Mouse (Mus musculus): ENCODE results near the gene Zfand3. TPM values are rescaled to one million over a fixed set of nuclear protein-coding genes. Genes with fewer than 3 reads are reported as not detected.

The Zfand3 gene
- polyA plus RNA-seq, 1 experiment: 111 TPM

GRCm38 (mm10) chr17:30072613-30073012 is 68.1 kb downstream of the Zfand3 start:
- no peaks in the 10 kb centered on the region for H3K36me3 ChIP-seq (ENCODE audit: control insufficient read depth, insufficient read depth, low read length)
- no peaks in the 10 kb centered on the region for H3K27me3 ChIP-seq (replicated peaks; ENCODE audit: control insufficient read depth, insufficient read depth, low read length)
- no peak overlapping the region for H3K4me3 ChIP-seq (ENCODE audit: insufficient read depth, low read depth, low read length)
- DNase-seq: no peak
- no peak overlapping the region for H3K27ac ChIP-seq (ENCODE audit: insufficient read depth, low read depth, low read length)
- 84% methylated on average over 3 of the region's 3 CpGs for WGBS
- TF ChIP-seq CTCF (conservative IDR thresholded peaks at IDR 0.05; ENCODE audit: insufficient read depth, insufficient read length, low read depth, low read length) (no peak), POLR2A (IDR thresholded peaks at IDR 0.05; ENCODE audit: low read depth, low read length) (no peak)
- peaks cover 4% of the 10 kb centered on the region; the same call in 1 of the 2 replicates for H3K4me1 ChIP-seq (ENCODE audit: control insufficient read depth, insufficient read depth, low read length)

GRCm38 (mm10) chr17:30075896-30076295 is 71.4 kb downstream of the Zfand3 start:
- no peak for DNase-seq
- WGBS: 32% methylated on average over 5 of the region's 5 CpGs
- Histone ChIP-seq H3K36me3 (ENCODE audit: control insufficient read depth, insufficient read depth, low read length) (no peaks in the 10 kb centered on the region), H3K4me1 (ENCODE audit: control insufficient read depth, insufficient read depth, low read length) (peaks cover 6% of the 10 kb centered on the region; the same call in 1 of the 2 replicates), H3K27me3 (replicated peaks; ENCODE audit: control insufficient read depth, insufficient read depth, low read length) (no peaks in the 10 kb centered on the region), H3K4me3 (ENCODE audit: insufficient read depth, low read depth, low read length) (no peak overlapping the region), H3K27ac (ENCODE audit: insufficient read depth, low read depth, low read length) (no peak overlapping the region)
- TF ChIP-seq POLR2A (IDR thresholded peaks at IDR 0.05; ENCODE audit: low read depth, low read length) (no peak), CTCF (conservative IDR thresholded peaks at IDR 0.05; ENCODE audit: insufficient read depth, insufficient read length, low read depth, low read length) (no peak)

GRCm38 (mm10) chr17:30084007-30084406 is 79.5 kb downstream of the Zfand3 start:
- H3K27ac ChIP-seq (ENCODE audit: insufficient read depth, low read depth, low read length): no peak overlapping the region
- WGBS: 40% methylated on average over 4 of the region's 4 CpGs
- no peaks in the 10 kb centered on the region for H3K27me3 ChIP-seq (replicated peaks; ENCODE audit: control insufficient read depth, insufficient read depth, low read length)
- TF ChIP-seq CTCF (conservative IDR thresholded peaks at IDR 0.05; ENCODE audit: insufficient read depth, insufficient read length, low read depth, low read length): no peak
- no peak for TF ChIP-seq POLR2A (IDR thresholded peaks at IDR 0.05; ENCODE audit: low read depth, low read length)
- H3K36me3 ChIP-seq (ENCODE audit: control insufficient read depth, insufficient read depth, low read length): no peaks in the 10 kb centered on the region
- DNase-seq: peak; percentile 19
- peaks cover 8% of the 10 kb centered on the region; the same call in 1 of the 2 replicates for H3K4me1 ChIP-seq (ENCODE audit: control insufficient read depth, insufficient read depth, low read length)
- no peak overlapping the region for H3K4me3 ChIP-seq (ENCODE audit: insufficient read depth, low read depth, low read length)

- 94% methylated on average over 7 of the region's 7 CpGs for WGBS
- Histone ChIP-seq H3K4me1 (ENCODE audit: control insufficient read depth, insufficient read depth, low read length) (peaks cover 8% of the 10 kb centered on the region; the same call in 1 of the 2 replicates), H3K27me3 (replicated peaks; ENCODE audit: control insufficient read depth, insufficient read depth, low read length) (no peaks in the 10 kb centered on the region)
Measured at GRCm38 (mm10) chr17:30086695-30087094, 82.2 kb downstream of the Zfand3 start.

GRCm38 (mm10) chr17:30088431-30088830 is 83.9 kb downstream of the Zfand3 start:
- TF ChIP-seq CTCF (conservative IDR thresholded peaks at IDR 0.05; ENCODE audit: insufficient read depth, insufficient read length, low read depth, low read length): no peak
- no peak for TF ChIP-seq POLR2A (IDR thresholded peaks at IDR 0.05; ENCODE audit: low read depth, low read length)
- Histone ChIP-seq H3K4me3 (ENCODE audit: insufficient read depth, low read depth, low read length) (no peak overlapping the region), H3K4me1 (ENCODE audit: control insufficient read depth, insufficient read depth, low read length) (peaks cover 8% of the 10 kb centered on the region; the same call in 1 of the 2 replicates), H3K36me3 (ENCODE audit: control insufficient read depth, insufficient read depth, low read length) (no peaks in the 10 kb centered on the region), H3K27me3 (replicated peaks; ENCODE audit: control insufficient read depth, insufficient read depth, low read length) (no peaks in the 10 kb centered on the region), H3K27ac (ENCODE audit: insufficient read depth, low read depth, low read length) (no peak overlapping the region)
- 98% methylated on average over 3 of the region's 3 CpGs for WGBS
- no peak for DNase-seq

More at GRCm38 (mm10) chr17:30086695-30087094, 82.2 kb downstream of the Zfand3 start:
- no peaks in the 10 kb centered on the region for H3K36me3 ChIP-seq (ENCODE audit: control insufficient read depth, insufficient read depth, low read length)
- H3K4me3 ChIP-seq (ENCODE audit: insufficient read depth, low read depth, low read length): no peak overlapping the region
- DNase-seq: no peak
- TF ChIP-seq CTCF (conservative IDR thresholded peaks at IDR 0.05; ENCODE audit: insufficient read depth, insufficient read length, low read depth, low read length) (no peak), POLR2A (IDR thresholded peaks at IDR 0.05; ENCODE audit: low read depth, low read length) (no peak)
- no peak overlapping the region for H3K27ac ChIP-seq (ENCODE audit: insufficient read depth, low read depth, low read length)

- no peak for DNase-seq
- Histone ChIP-seq H3K36me3 (ENCODE audit: control insufficient read depth, insufficient read depth, low read length) (no peaks in the 10 kb centered on the region), H3K4me3 (ENCODE audit: insufficient read depth, low read depth, low read length) (no peak overlapping the region), H3K4me1 (ENCODE audit: control insufficient read depth, insufficient read depth, low read length) (no peaks in the 10 kb centered on the region; the same call in 1 of the 2 replicates), H3K27ac (ENCODE audit: insufficient read depth, low read depth, low read length) (no peak overlapping the region), H3K27me3 (replicated peaks; ENCODE audit: control insufficient read depth, insufficient read depth, low read length) (no peaks in the 10 kb centered on the region)
- 58% methylated on average over 3 of the region's 3 CpGs for WGBS
- TF ChIP-seq CTCF (conservative IDR thresholded peaks at IDR 0.05; ENCODE audit: insufficient read depth, insufficient read length, low read depth, low read length) (no peak), POLR2A (IDR thresholded peaks at IDR 0.05; ENCODE audit: low read depth, low read length) (no peak)
Measured at GRCm38 (mm10) chr17:30090416-30090815, 85.9 kb downstream of the Zfand3 start.

- peaks cover 10% of the 10 kb centered on the region; the same call in 1 of the 2 replicates for H3K4me1 ChIP-seq (ENCODE audit: control insufficient read depth, insufficient read depth, low read length)
- peak; percentile 41 for DNase-seq
- WGBS: 72% methylated on average over 2 of the region's 2 CpGs
Measured at GRCm38 (mm10) chr17:30093148-30093749, 88.7 kb downstream of the Zfand3 start.

More at GRCm38 (mm10) chr17:30093148-30093749, 88.7 kb downstream of the Zfand3 start:
- Histone ChIP-seq H3K4me3 (ENCODE audit: insufficient read depth, low read depth, low read length) (no peak overlapping the region), H3K27ac (ENCODE audit: insufficient read depth, low read depth, low read length) (no peak overlapping the region), H3K27me3 (replicated peaks; ENCODE audit: control insufficient read depth, insufficient read depth, low read length) (no peaks in the 10 kb centered on the region), H3K36me3 (ENCODE audit: control insufficient read depth, insufficient read depth, low read length) (no peaks in the 10 kb centered on the region)
- TF ChIP-seq CTCF (conservative IDR thresholded peaks at IDR 0.05; ENCODE audit: insufficient read depth, insufficient read length, low read depth, low read length) (no peak), POLR2A (IDR thresholded peaks at IDR 0.05; ENCODE audit: low read depth, low read length) (no peak)

Measured in kidney, adult 2 months (tissue).